Mouse (Mus musculus): ENCODE results near the gene Exoc2. TPM values are rescaled to one million over a fixed set of nuclear protein-coding genes. Genes with fewer than 3 reads are reported as not detected.

Exoc2 gene
- polyA plus RNA-seq, 1 experiment from 2014 or later: 11.9 TPM

- ATAC-seq (ENCODE audit: insufficient read depth): no peak
- Histone ChIP-seq H3K27ac (replicated peaks) (no peak overlapping the region), H3K4me3 (replicated peaks) (no peak overlapping the region), H3K9me3 (replicated peaks) (no peaks in the 10 kb centered on the region), H3K27me3 (peaks cover 41% of the 10 kb centered on the region), H3K9ac (no peak overlapping the region), H3K4me2 (no peak overlapping the region), H3K36me3 (replicated peaks) (no peaks in the 10 kb centered on the region), H3K4me1 (replicated peaks) (peaks cover 8% of the 10 kb centered on the region; the same call in 1 of the 2 replicates)
- 54% methylated on average over 9 of the region's 9 CpGs for WGBS (ENCODE audit: insufficient replicate concordance)
These were observed 16.3 kb upstream of the Exoc2 start for GRCm38 (mm10) chr13:30990233-30990632.

- peaks cover 8% of the 10 kb centered on the region; the same call in 1 of the 2 replicates for H3K4me1 ChIP-seq (replicated peaks)
- H3K27me3 ChIP-seq: peaks cover 46% of the 10 kb centered on the region
- no peak for ATAC-seq (ENCODE audit: insufficient read depth)
- H3K4me2 ChIP-seq: no peak overlapping the region
- no peak overlapping the region for H3K9ac ChIP-seq
- H3K9me3 ChIP-seq (replicated peaks): no peaks in the 10 kb centered on the region
- H3K4me3 ChIP-seq (replicated peaks): no peak overlapping the region
- H3K36me3 ChIP-seq (replicated peaks): no peaks in the 10 kb centered on the region
- WGBS (ENCODE audit: insufficient replicate concordance): 64% methylated on average over 10 of the region's 10 CpGs
- H3K27ac ChIP-seq (replicated peaks): no peak overlapping the region
These were observed 15.8 kb upstream of the Exoc2 start for GRCm38 (mm10) chr13:30989710-30990109.

- Histone ChIP-seq H3K4me1 (replicated peaks) (peaks cover 8% of the 10 kb centered on the region; the same call in 1 of the 2 replicates), H3K4me2 (no peak overlapping the region), H3K27ac (replicated peaks) (no peak overlapping the region), H3K36me3 (replicated peaks) (no peaks in the 10 kb centered on the region), H3K9ac (no peak overlapping the region), H3K4me3 (replicated peaks) (no peak overlapping the region), H3K9me3 (replicated peaks) (no peaks in the 10 kb centered on the region), H3K27me3 (peaks cover 53% of the 10 kb centered on the region)
- no peak for ATAC-seq (ENCODE audit: insufficient read depth)
- 44% methylated on average over 2 of the region's 2 CpGs for WGBS (ENCODE audit: insufficient replicate concordance)
These were observed 13.8 kb upstream of the Exoc2 start for GRCm38 (mm10) chr13:30987686-30988085.

GRCm38 (mm10) chr13:30986934-30987455 lies 13.1 kb upstream of the Exoc2 start:
- Histone ChIP-seq H3K36me3 (replicated peaks) (no peaks in the 10 kb centered on the region), H3K4me1 (replicated peaks) (peaks cover 8% of the 10 kb centered on the region; the same call in 1 of the 2 replicates), H3K27me3 (peaks cover 58% of the 10 kb centered on the region), H3K27ac (replicated peaks) (no peak overlapping the region), H3K4me3 (replicated peaks) (no peak overlapping the region), H3K9me3 (replicated peaks) (no peaks in the 10 kb centered on the region), H3K4me2 (peak overlapping the region; percentile 32), H3K9ac (no peak overlapping the region)
- no peak for ATAC-seq (ENCODE audit: insufficient read depth)
- 38% methylated on average over 10 of the region's 10 CpGs for WGBS (ENCODE audit: insufficient replicate concordance)

GRCm38 (mm10) chr13:30985598-30986466 lies 11.9 kb upstream of the Exoc2 start:
- Histone ChIP-seq H3K9ac (no peak overlapping the region), H3K4me1 (replicated peaks) (peaks cover 8% of the 10 kb centered on the region; the same call in 1 of the 2 replicates), H3K4me3 (replicated peaks) (peak overlapping the region; percentile 41), H3K27me3 (peaks cover 53% of the 10 kb centered on the region), H3K27ac (replicated peaks) (no peak overlapping the region), H3K36me3 (replicated peaks) (no peaks in the 10 kb centered on the region), H3K4me2 (peak overlapping the region; percentile 60), H3K9me3 (replicated peaks) (no peaks in the 10 kb centered on the region)
- WGBS (ENCODE audit: insufficient replicate concordance): 16% methylated on average over 27 of the region's 27 CpGs
- ATAC-seq (ENCODE audit: insufficient read depth): no peak

GRCm38 (mm10) chr13:30985275-30985597 lies 11.3 kb upstream of the Exoc2 start:
- Histone ChIP-seq H3K27ac (replicated peaks) (no peak overlapping the region), H3K9ac (no peak overlapping the region), H3K9me3 (replicated peaks) (no peaks in the 10 kb centered on the region), H3K36me3 (replicated peaks) (no peaks in the 10 kb centered on the region), H3K4me3 (replicated peaks) (peak overlapping the region; percentile 41), H3K27me3 (peaks cover 52% of the 10 kb centered on the region), H3K4me1 (replicated peaks) (peaks cover 8% of the 10 kb centered on the region; the same call in 1 of the 2 replicates), H3K4me2 (peak overlapping the region; percentile 60)
- no peak for ATAC-seq (ENCODE audit: insufficient read depth)
- WGBS (ENCODE audit: insufficient replicate concordance): 25% methylated on average over 13 of the region's 13 CpGs

GRCm38 (mm10) chr13:30981666-30982065 lies 7.8 kb upstream of the Exoc2 start:
- Histone ChIP-seq H3K4me2 (no peak overlapping the region), H3K9me3 (replicated peaks) (no peaks in the 10 kb centered on the region), H3K27me3 (peaks cover 32% of the 10 kb centered on the region), H3K27ac (replicated peaks) (no peak overlapping the region), H3K4me3 (replicated peaks) (no peak overlapping the region), H3K4me1 (replicated peaks) (peaks cover 8% of the 10 kb centered on the region; the same call in 1 of the 2 replicates), H3K9ac (no peak overlapping the region), H3K36me3 (replicated peaks) (no peaks in the 10 kb centered on the region)
- WGBS (ENCODE audit: insufficient replicate concordance): 16% methylated on average over 1 of the region's 1 CpGs
- ATAC-seq (ENCODE audit: insufficient read depth): no peak

- Histone ChIP-seq H3K4me3 (replicated peaks) (no peak overlapping the region), H3K9me3 (replicated peaks) (no peaks in the 10 kb centered on the region), H3K4me1 (replicated peaks) (peaks cover 7% of the 10 kb centered on the region), H3K36me3 (replicated peaks) (no peaks in the 10 kb centered on the region), H3K4me2 (no peak overlapping the region), H3K9ac (no peak overlapping the region), H3K27ac (replicated peaks) (no peak overlapping the region), H3K27me3 (peaks cover 17% of the 10 kb centered on the region; the same call in 1 of the 2 replicates)
- WGBS (ENCODE audit: insufficient replicate concordance): 63% methylated on average over 4 of the region's 4 CpGs
- no peak for ATAC-seq (ENCODE audit: insufficient read depth)
These were observed 4.3 kb upstream of the Exoc2 start for GRCm38 (mm10) chr13:30978224-30978623.

- H3K4me1 ChIP-seq (replicated peaks): peaks cover 17% of the 10 kb centered on the region
- WGBS (ENCODE audit: insufficient replicate concordance): 43% methylated on average over 8 of the region's 8 CpGs
- no peak overlapping the region for H3K4me3 ChIP-seq (replicated peaks)
- H3K36me3 ChIP-seq (replicated peaks): no peaks in the 10 kb centered on the region
- no peak for ATAC-seq (ENCODE audit: insufficient read depth)
- no peak overlapping the region for H3K4me2 ChIP-seq
- no peaks in the 10 kb centered on the region for H3K9me3 ChIP-seq (replicated peaks)
- H3K27ac ChIP-seq (replicated peaks): no peak overlapping the region
- no peak overlapping the region for H3K9ac ChIP-seq
- peaks cover 7% of the 10 kb centered on the region; the same call in 1 of the 2 replicates for H3K27me3 ChIP-seq
These were observed 2.7 kb upstream of the Exoc2 start for GRCm38 (mm10) chr13:30976536-30977084.

- H3K27ac ChIP-seq (replicated peaks): no peak overlapping the region; the same call in none of the 2 replicates
- peaks cover 35% of the 10 kb centered on the region for H3K4me1 ChIP-seq (replicated peaks)
- H3K9ac ChIP-seq: peak overlapping the region; percentile 90
- peak overlapping the region; percentile 97 for H3K4me3 ChIP-seq (replicated peaks)
- H3K4me2 ChIP-seq: peak overlapping the region; percentile 73
- H3K27me3 ChIP-seq: peaks cover 7% of the 10 kb centered on the region; the same call in 1 of the 2 replicates
- WGBS (ENCODE audit: insufficient replicate concordance): 18% methylated on average over 5 of the region's 5 CpGs
- H3K9me3 ChIP-seq (replicated peaks): no peaks in the 10 kb centered on the region
- 0 out of 2 replicates have a peak, but pooled peaks have one; percentile 34 for ATAC-seq (ENCODE audit: insufficient read depth)
- H3K36me3 ChIP-seq (replicated peaks): no peaks in the 10 kb centered on the region
These were observed 346 bp upstream of the Exoc2 start for GRCm38 (mm10) chr13:30974247-30974630.

GRCm38 (mm10) chr13:30972102-30972501 lies 1.8 kb downstream of the Exoc2 start:
- Histone ChIP-seq H3K27ac (replicated peaks) (0 out of 2 replicates have a peak overlapping the region, but pooled peaks have one; percentile 9), H3K36me3 (replicated peaks) (no peaks in the 10 kb centered on the region), H3K9ac (peak overlapping the region; percentile 21; the same call in 1 of the 2 replicates), H3K4me1 (replicated peaks) (peaks cover 47% of the 10 kb centered on the region), H3K4me3 (replicated peaks) (no peak overlapping the region), H3K27me3 (peaks cover 7% of the 10 kb centered on the region; the same call in 1 of the 2 replicates), H3K4me2 (peak overlapping the region; percentile 47), H3K9me3 (replicated peaks) (no peaks in the 10 kb centered on the region)
- no peak for ATAC-seq (ENCODE audit: insufficient read depth)
- 41% methylated on average over 2 of the region's 2 CpGs for WGBS (ENCODE audit: insufficient replicate concordance)

All from liver, embryonic 15.5 days (tissue).